Mouse (Mus musculus) retina, adult 2 months (tissue): ENCODE data around the gene Ppp6r2.
A peak's percentile ranks its signal among the peaks of the same experiment; 100 is the strongest.

Source experiments
- DNase-seq: peaks from one replicate; pipeline ENCODE4 v3.0.0-alpha.2; 2012; ENCODE audit warnings: low read depth, low spot score

The Ppp6r2 gene

GRCm38 (mm10) chr15:89308406-89309139, 97.2 kb downstream of the Ppp6r2 start:
- DNase-seq = no peak

- DNase-seq = no peak
Measured at GRCm38 (mm10) chr15:89309962-89310498, 98.7 kb downstream of the Ppp6r2 start.

- no peak for DNase-seq
Measured at GRCm38 (mm10) chr15:89313359-89313758, 102.0 kb downstream of the Ppp6r2 start.

GRCm38 (mm10) chr15:89314107-89314506, 102.8 kb downstream of the Ppp6r2 start:
- no peak for DNase-seq

GRCm38 (mm10) chr15:89314511-89315189, 103.3 kb downstream of the Ppp6r2 start:
- no peak for DNase-seq

GRCm38 (mm10) chr15:89315190-89315731, 103.9 kb downstream of the Ppp6r2 start, which contains the start of gene Sbf1:
TSS of gene Sbf1 (minus strand) at chr15:89315311.
- DNase-seq = peak; percentile 91

GRCm38 (mm10) chr15:89316146-89316545, 104.8 kb downstream of the Ppp6r2 start:
- no peak for DNase-seq

- no peak for DNase-seq
Measured at GRCm38 (mm10) chr15:89321264-89321663, 109.9 kb downstream of the Ppp6r2 start.

- no peak for DNase-seq
Measured at GRCm38 (mm10) chr15:89322670-89323522, 111.5 kb downstream of the Ppp6r2 start, which contains the start of gene Adm2. TSS of gene Adm2 (plus strand) at chr15:89322720.

GRCm38 (mm10) chr15:89323656-89324055, 112.3 kb downstream of the Ppp6r2 start:
- DNase-seq = no peak

GRCm38 (mm10) chr15:89326441-89326840, 115.1 kb downstream of the Ppp6r2 start:
- DNase-seq = no peak

- DNase-seq = no peak
Measured at GRCm38 (mm10) chr15:89334271-89334670, 122.9 kb downstream of the Ppp6r2 start, which contains the start of gene Miox. TSS of gene Miox (plus strand) at chr15:89334398.

GRCm38 (mm10) chr15:89334774-89335537, 123.6 kb downstream of the Ppp6r2 start:
- DNase-seq = no peak

- DNase-seq = no peak
Measured at GRCm38 (mm10) chr15:89336422-89336821, 125.1 kb downstream of the Ppp6r2 start.
